Mouse (Mus musculus): ENCODE data around the gene Egln1. TPM values are rescaled to one million over a fixed set of nuclear protein-coding genes. Genes with fewer than 3 reads are reported as not detected.
A peak's percentile ranks its signal among the peaks of the same experiment; 100 is the strongest.

The Egln1 gene
- total and polyA plus RNA-seq, 3 experiments: 47.1 to 55.0 TPM; not detected in 1

DNA sequence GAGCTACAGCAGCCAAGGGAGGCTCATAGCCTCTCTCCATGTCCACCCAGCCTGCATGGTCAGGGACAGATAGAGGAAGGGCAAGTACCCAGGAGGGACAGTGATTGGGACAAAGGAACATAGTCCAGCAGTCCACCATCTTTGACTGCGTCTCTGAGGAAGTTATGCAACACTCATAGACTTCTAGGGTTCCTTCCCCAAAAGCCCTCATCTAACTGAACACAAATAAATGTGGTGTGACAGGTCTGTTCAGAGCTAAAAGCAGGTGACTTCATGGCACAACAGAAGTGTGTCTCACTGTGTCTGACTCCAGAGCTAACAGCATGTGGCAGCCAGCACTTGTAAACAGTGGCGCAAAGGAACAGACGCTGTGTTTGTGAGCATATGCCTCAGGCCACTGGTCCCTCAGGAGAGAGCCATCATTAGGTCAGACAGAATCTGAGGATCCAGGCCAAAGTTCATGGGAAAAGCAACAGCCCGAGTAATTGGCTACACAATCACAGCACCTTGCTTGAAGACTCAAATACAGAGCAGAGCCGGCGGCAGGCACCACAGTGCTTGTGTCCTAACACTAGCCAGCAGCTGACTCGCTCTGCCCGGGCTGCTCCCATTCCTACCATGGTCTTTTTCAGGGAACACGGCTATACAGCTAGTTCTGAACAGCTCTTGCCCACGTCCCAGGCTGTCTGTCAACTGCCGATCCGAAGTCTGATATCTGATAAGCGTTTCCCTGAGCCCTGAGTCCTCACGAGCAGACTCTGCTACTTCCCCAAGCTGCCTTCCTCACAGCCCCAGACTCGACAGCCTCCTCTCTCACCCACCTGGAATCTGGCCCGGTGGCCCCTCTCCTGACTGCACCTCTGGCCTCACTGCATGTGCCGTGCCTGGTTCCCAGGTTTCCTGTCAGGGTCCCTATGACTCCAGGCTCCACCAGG is 36.9 kb downstream of the Egln1 start:
- H3K36me3 ChIP-seq (ENCODE audit: control insufficient read depth in 1 of 2, insufficient read depth in 2 of 2, low read length in 2 of 2): peaks cover 5 to 11% of the 10 kb centered on the region in 2 experiments
- H3K4me1 ChIP-seq (ENCODE audit: control insufficient read depth in 1 of 2, insufficient read depth in 2 of 2, low read length in 2 of 2): peaks cover 0 to 13% of the 10 kb centered on the region in 2 experiments; a peak in 2 of 4 replicates
- no peak overlapping the region for H3K27ac ChIP-seq (ENCODE audit: control insufficient read depth, low read depth, low read length)
- TF ChIP-seq TAL1 (IDR thresholded peaks at IDR 0.05; ENCODE audit: low read length) (no peak), BHLHE40 (IDR thresholded peaks at IDR 0.05; ENCODE audit: borderline replicate concordance, low read depth, low read length) (peak; percentile 64; the same call in 1 of the 2 replicates), USF1 (IDR thresholded peaks at IDR 0.05; ENCODE audit: low read depth, low read length) (no peak), GATA1 (IDR thresholded peaks at IDR 0.05; ENCODE audit: low read depth, low read length) (peak; percentile 58)
- no peaks in the 10 kb centered on the region for H3K27me3 ChIP-seq (ENCODE audit: control insufficient read depth in 1 of 2, insufficient read depth in 2 of 2, low read length in 2 of 2)
- no peak overlapping the region for H3K4me3 ChIP-seq (ENCODE audit: control insufficient read depth in 1 of 2, insufficient read depth in 1 of 2, low read depth in 2 of 2, low read length in 2 of 2)
- H3K79me2 ChIP-seq (ENCODE audit: control insufficient read depth, insufficient read depth, low read length, poor library complexity): no peaks in the 10 kb centered on the region
- no peak overlapping the region for H3K9ac ChIP-seq (ENCODE audit: control insufficient read depth, low read depth, low read length, poor library complexity, severe bottlenecking)
- DNase-seq (ENCODE audit: low read depth, low spot score): peak; percentile 54
- H3K9me3 ChIP-seq (replicated peaks; ENCODE audit: insufficient read depth, low read length): no peaks in the 10 kb centered on the region

GRCm38 (mm10) chr8:124910349-124910748 is 38.8 kb downstream of the Egln1 start:
- TF ChIP-seq MAZ (IDR thresholded peaks at IDR 0.05; ENCODE audit: low read depth, low read length) (no peak), CHD1 (IDR thresholded peaks at IDR 0.05; ENCODE audit: low read depth, low read length) (no peak), ZNF384 (IDR thresholded peaks at IDR 0.05; ENCODE audit: low read depth, low read length) (no peak), RCOR1 (IDR thresholded peaks at IDR 0.05; ENCODE audit: low read depth, low read length) (no peak), POLR2AphosphoS2 (IDR thresholded peaks at IDR 0.05; ENCODE audit: low read length) (no peak), RAD21 (IDR thresholded peaks at IDR 0.05; ENCODE audit: low read depth, low read length) (no peak), MAX (IDR thresholded peaks at IDR 0.05; ENCODE audit: low read length) (no peak), USF1 (IDR thresholded peaks at IDR 0.05; ENCODE audit: low read depth, low read length) (no peak), ELF1 (IDR thresholded peaks at IDR 0.05; ENCODE audit: low read depth, low read length) (no peak), GABPA (IDR thresholded peaks at IDR 0.05; ENCODE audit: low read depth, low read length) (no peak), HCFC1 (IDR thresholded peaks at IDR 0.05; ENCODE audit: low read depth, low read length) (no peak), USF2 (IDR thresholded peaks at IDR 0.05; ENCODE audit: borderline replicate concordance in 1 of 2, insufficient read depth in 1 of 2, low read depth in 1 of 2, low read length in 2 of 2) (no peak), CHD2 (IDR thresholded peaks at IDR 0.05; ENCODE audit: low read length) (no peak)
- Histone ChIP-seq H3K4me1 (ENCODE audit: control insufficient read depth in 1 of 2, insufficient read depth in 2 of 2, low read length in 2 of 2) (peaks cover 0 to 13% of the 10 kb centered on the region in 2 experiments; a peak in 2 of 4 replicates), H3K4me3 (ENCODE audit: control insufficient read depth in 1 of 2, insufficient read depth in 1 of 2, low read depth in 2 of 2, low read length in 2 of 2) (no peak overlapping the region), H3K27ac (ENCODE audit: control insufficient read depth, low read depth, low read length) (no peak overlapping the region), H3K9ac (ENCODE audit: control insufficient read depth, low read depth, low read length, poor library complexity, severe bottlenecking) (no peak overlapping the region), H3K36me3 (ENCODE audit: control insufficient read depth in 1 of 2, insufficient read depth in 2 of 2, low read length in 2 of 2) (peaks cover 7 to 11% of the 10 kb centered on the region in 2 experiments), H3K9me3 (replicated peaks; ENCODE audit: insufficient read depth, low read length) (no peaks in the 10 kb centered on the region), H3K79me2 (ENCODE audit: control insufficient read depth, insufficient read depth, low read length, poor library complexity) (peaks cover 5% of the 10 kb centered on the region; the same call in 1 of the 2 replicates), H3K27me3 (ENCODE audit: control insufficient read depth in 1 of 2, insufficient read depth in 2 of 2, low read length in 2 of 2) (no peaks in the 10 kb centered on the region)
- DNase-seq (ENCODE audit: low read depth, low spot score): no peak
